Mouse (Mus musculus) splenic B cell, adult 2 months (primary cell): ENCODE measurements around the gene Mtfmt.

ENCODE experiments used
- DNase-seq: peaks from one replicate; pipeline ENCODE4 v3.0.0-alpha.2; 2011; ENCODE audit warnings: low read depth, low spot score
- H3K27me3 ChIP-seq: 2 replicates; pipeline ENCODE4 v1.6.1; 2012; ENCODE audit warnings: mild to moderate bottlenecking, low read length, moderate library complexity, mixed read lengths; ENCODE audit not compliant: control insufficient read depth, poor library complexity, insufficient read depth, severe bottlenecking
- H3K36me3 ChIP-seq: 2 replicates; pipeline ENCODE4 v1.6.1; 2012; ENCODE audit warnings: mild to moderate bottlenecking, low read length, moderate library complexity, mixed read lengths; ENCODE audit not compliant: control insufficient read depth, poor library complexity, insufficient read depth, severe bottlenecking

Gene Mtfmt

DNA sequence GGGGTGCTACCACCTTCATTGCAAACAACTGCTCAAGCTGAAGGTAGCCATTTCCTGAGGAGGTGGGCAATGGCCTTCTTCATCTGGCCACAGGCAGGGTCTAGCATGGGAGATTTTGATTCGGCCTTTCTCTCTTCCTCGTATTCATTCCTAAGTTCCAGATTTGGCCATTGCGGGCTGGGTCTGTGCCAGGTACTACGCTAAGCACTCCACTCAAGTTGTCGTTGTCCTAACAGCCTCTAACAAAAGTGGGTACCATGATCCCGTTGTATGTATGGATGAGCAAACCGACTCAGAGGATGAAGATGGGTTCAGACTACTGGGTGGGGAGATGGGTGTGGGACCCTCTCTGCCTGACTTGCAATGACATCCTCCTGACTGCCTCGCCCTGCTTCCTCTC lies 25.2 kb upstream of the Mtfmt start:
- Histone ChIP-seq H3K27me3 (no peaks in the 10 kb centered on the region), H3K36me3 (no peaks in the 10 kb centered on the region)
- DNase-seq: no peak

- no peak for DNase-seq
- Histone ChIP-seq H3K27me3 (no peaks in the 10 kb centered on the region), H3K36me3 (no peaks in the 10 kb centered on the region)
Observed at GRCm38 (mm10) chr9:65411326-65411725, 24.3 kb upstream of the Mtfmt start.

DNA sequence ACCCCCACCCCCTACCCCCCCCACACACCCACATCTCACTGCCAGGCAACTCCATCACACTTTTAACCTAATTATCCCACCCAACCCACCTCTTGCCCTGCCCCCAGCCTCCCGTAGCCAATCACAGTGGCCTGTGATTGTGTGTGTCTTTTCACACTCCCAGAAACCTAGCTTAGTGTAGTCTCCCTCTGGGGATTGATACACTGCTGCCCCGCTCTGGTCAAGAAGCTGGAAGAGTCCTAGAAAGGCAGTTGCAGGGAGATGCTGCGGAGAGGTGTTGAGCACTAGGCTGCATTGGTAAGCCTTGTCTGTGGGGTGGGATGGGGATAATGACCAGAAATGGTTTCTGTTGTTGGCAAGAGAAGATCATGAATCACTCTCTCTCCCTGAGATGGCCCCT lies 17.8 kb upstream of the Mtfmt start:
- no peaks in the 10 kb centered on the region for H3K27me3 ChIP-seq
- H3K36me3 ChIP-seq: no peaks in the 10 kb centered on the region
- DNase-seq: no peak

GRCm38 (mm10) chr9:65419633-65420032 lies 15.9 kb upstream of the Mtfmt start:
- no peak for DNase-seq
- no peaks in the 10 kb centered on the region for H3K27me3 ChIP-seq

GRCm38 (mm10) chr9:65422760-65423501 lies 12.7 kb upstream of the Mtfmt start, which contains the start of gene Slc51b:
TSS of gene Slc51b (minus strand) at chr9:65422955.
- Histone ChIP-seq H3K36me3 (no peaks in the 10 kb centered on the region), H3K27me3 (no peaks in the 10 kb centered on the region)
- no peak for DNase-seq

More at GRCm38 (mm10) chr9:65419633-65420032, 15.9 kb upstream of the Mtfmt start:
- H3K36me3 ChIP-seq: no peaks in the 10 kb centered on the region

DNA sequence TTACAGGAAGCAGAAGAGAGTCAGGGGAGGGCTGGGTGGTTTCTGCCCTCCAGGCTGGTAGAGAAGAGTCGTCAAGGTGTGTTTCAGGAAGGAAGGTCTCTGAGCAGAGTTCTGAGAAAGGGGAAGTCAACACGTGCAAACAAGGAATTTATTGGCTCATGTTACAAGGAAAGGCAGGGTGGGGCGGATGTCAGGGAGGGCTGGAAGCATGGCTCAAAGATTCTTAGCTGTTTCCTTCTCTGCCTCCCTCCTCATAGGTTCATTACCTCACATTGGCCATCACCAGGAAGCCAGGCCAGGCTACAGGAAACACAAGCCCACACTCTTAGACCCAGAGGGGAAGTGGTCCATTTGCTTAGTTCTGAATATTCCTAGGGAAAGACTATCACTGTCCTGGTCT lies 11.2 kb upstream of the Mtfmt start:
- Histone ChIP-seq H3K36me3 (no peaks in the 10 kb centered on the region), H3K27me3 (no peaks in the 10 kb centered on the region)
- DNase-seq: peak; percentile 22

- no peak for DNase-seq
- Histone ChIP-seq H3K36me3 (no peaks in the 10 kb centered on the region), H3K27me3 (no peaks in the 10 kb centered on the region)
Observed at GRCm38 (mm10) chr9:65427511-65427910, 8.1 kb upstream of the Mtfmt start.

GRCm38 (mm10) chr9:65428003-65428402 lies 7.6 kb upstream of the Mtfmt start:
- Histone ChIP-seq H3K27me3 (no peaks in the 10 kb centered on the region), H3K36me3 (no peaks in the 10 kb centered on the region)
- DNase-seq: no peak

- Histone ChIP-seq H3K36me3 (no peaks in the 10 kb centered on the region), H3K27me3 (no peaks in the 10 kb centered on the region)
- DNase-seq: no peak
Observed at GRCm38 (mm10) chr9:65430401-65430800, 5.2 kb upstream of the Mtfmt start.

DNA sequence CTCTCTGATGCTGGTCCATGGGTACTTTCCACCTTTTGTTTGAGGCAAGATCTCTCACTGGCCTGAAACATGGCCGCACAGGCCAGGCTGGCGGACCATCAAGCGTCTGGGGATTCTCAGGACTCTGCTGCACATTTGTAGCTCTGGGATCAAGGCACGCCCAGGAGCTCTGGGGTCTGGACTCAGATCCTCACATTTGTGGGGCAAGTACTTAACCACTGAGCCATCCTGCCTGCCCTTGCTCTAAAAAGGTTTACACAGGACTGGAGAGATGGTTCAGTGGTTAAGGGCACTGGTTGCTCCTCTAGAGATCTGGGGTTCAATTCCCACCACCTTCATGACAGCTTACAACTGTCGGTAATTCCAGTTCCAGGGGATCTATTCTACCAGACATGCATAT lies 4.7 kb upstream of the Mtfmt start:
- Histone ChIP-seq H3K27me3 (no peaks in the 10 kb centered on the region), H3K36me3 (no peaks in the 10 kb centered on the region)
- DNase-seq: no peak

DNA sequence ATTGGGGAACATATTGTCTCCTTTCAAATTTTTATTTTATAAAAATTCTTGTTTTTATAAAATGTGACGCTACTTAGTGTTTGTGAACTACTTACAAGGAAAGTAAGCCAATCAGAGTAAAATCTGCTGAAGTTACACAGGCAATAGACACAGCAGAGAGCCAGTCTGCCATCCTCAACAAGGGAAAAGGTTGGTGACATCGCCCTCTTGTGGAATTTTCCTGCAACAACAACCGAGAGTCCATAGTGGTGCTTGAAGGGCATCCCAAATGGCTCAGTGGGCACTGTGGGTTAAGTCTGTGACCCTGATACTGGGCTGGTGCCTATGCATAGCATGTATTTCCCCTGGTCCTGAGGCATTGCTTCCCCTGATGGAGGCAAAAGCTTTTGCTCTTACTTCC lies 3.3 kb upstream of the Mtfmt start:
- DNase-seq: peak; percentile 87
- Histone ChIP-seq H3K27me3 (no peaks in the 10 kb centered on the region), H3K36me3 (no peaks in the 10 kb centered on the region)

- peak; percentile 64 for DNase-seq
- Histone ChIP-seq H3K27me3 (no peaks in the 10 kb centered on the region), H3K36me3 (no peaks in the 10 kb centered on the region)
Observed at GRCm38 (mm10) chr9:65434140-65434539, 1.4 kb upstream of the Mtfmt start.

GRCm38 (mm10) chr9:65435211-65435610 lies 371 bp upstream of the Mtfmt start:
- peak; percentile 9 for DNase-seq
- Histone ChIP-seq H3K27me3 (no peaks in the 10 kb centered on the region), H3K36me3 (no peaks in the 10 kb centered on the region)

- Histone ChIP-seq H3K36me3 (peaks cover 8% of the 10 kb centered on the region; the same call in 1 of the 2 replicates), H3K27me3 (no peaks in the 10 kb centered on the region)
- DNase-seq: no peak
Observed at GRCm38 (mm10) chr9:65444692-65445091, 9.1 kb downstream of the Mtfmt start.

- H3K27me3 ChIP-seq: no peaks in the 10 kb centered on the region
- H3K36me3 ChIP-seq: peaks cover 17% of the 10 kb centered on the region
- no peak for DNase-seq
Observed at GRCm38 (mm10) chr9:65447951-65448350, 12.4 kb downstream of the Mtfmt start.

DNA sequence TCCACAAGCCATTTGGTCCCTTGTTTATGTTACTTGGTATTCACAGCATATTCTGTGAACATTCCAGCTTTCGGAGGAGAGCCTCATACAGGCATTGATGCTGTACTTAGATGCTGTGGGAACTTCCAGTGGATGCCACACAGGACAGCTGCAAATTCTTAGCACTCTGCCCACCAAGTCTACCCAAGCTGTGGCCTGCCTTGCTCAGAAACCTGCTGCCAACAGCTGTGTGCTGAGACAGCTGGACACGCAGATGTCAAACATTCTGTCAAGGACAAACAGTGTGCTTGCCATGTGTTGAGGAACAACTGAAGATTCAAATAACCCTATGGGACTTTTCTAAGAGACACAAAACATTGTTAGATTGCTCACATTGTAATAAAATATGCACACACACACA lies 23.4 kb downstream of the Mtfmt start:
- no peak for DNase-seq
- H3K27me3 ChIP-seq: no peaks in the 10 kb centered on the region
- 0 out of 2 replicates have a peak, but pooled peaks cover 1% of the 10 kb centered on the region for H3K36me3 ChIP-seq
